Mouse (Mus musculus) intestine, embryonic 14.5 days (tissue): Measurements from ENCODE around the gene Pole. TPM values are rescaled to one million over a fixed set of nuclear protein-coding genes. Genes with fewer than 3 reads are reported as not detected.

ENCODE experiments used
- ATAC-seq: fragments of 200-750 bp; cut with Nextera tagmentation; replicated peaks from 2 replicates; pipeline ENCODE4 v1.8.0; 2017; ENCODE audit warnings: low read depth, moderate number of reproducible peaks, moderate TSS enrichment, moderate library complexity; ENCODE audit not compliant: low FRiP score, low TSS enrichment
- DNase-seq: peaks from one replicate; pipeline ENCODE4 v3.0.0-alpha.2; 2018; ENCODE audit warnings: low spot score
- H3K27ac ChIP-seq: fragments of 300-500 bp; sonication (generic); 2 replicates; pipeline ENCODE4 v1.5.1; 2014; ENCODE audit warnings: low read depth, mild to moderate bottlenecking, control low read depth
- H3K27me3 ChIP-seq: fragments of 300-500 bp; sonication (generic); replicated peaks from 2 replicates; pipeline ENCODE4 v1.6.1; 2014; ENCODE audit warnings: low read length, control low read depth; ENCODE audit not compliant: control insufficient read depth, insufficient read depth
- H3K36me3 ChIP-seq: fragments of 300-500 bp; sonication (generic); 2 replicates; pipeline ENCODE4 v1.6.1; 2014; ENCODE audit warnings: low read length, control low read depth; ENCODE audit not compliant: control insufficient read depth, insufficient read depth
- H3K4me1 ChIP-seq: fragments of 300-500 bp; sonication (generic); replicated peaks from 2 replicates; pipeline ENCODE4 v1.6.1; 2014; ENCODE audit warnings: low read length, control low read depth, mixed read lengths; ENCODE audit not compliant: control insufficient read depth, insufficient read depth
- H3K4me2 ChIP-seq: fragments of 300-500 bp; sonication (generic); 2 replicates; pipeline ENCODE4 v1.6.1; 2014; ENCODE audit warnings: low read length
- H3K4me3 ChIP-seq: fragments of 300-500 bp; sonication (generic); 2 replicates; pipeline ENCODE4 v1.5.1; 2014; ENCODE audit warnings: low read depth, low read length, control low read depth, mixed read lengths
- H3K9ac ChIP-seq: fragments of 300-500 bp; sonication (generic); 2 replicates; pipeline ENCODE4 v1.6.1; 2014; ENCODE audit warnings: mild to moderate bottlenecking, low read length
- H3K9me3 ChIP-seq: fragments of 300-500 bp; sonication (generic); 2 replicates; pipeline ENCODE4 v1.6.1; 2016; ENCODE audit warnings: low read length, control low read depth; ENCODE audit not compliant: control insufficient read depth
- WGBS: fragments of 180-500 bp; shearing (Covaris S2); extraction: QIAGEN DNeasy Blood & Tissue Kit; methylation state at CpG from one replicate; pipeline ENCODE4 v1.1.7; 2014; 5-methylcytosine and 5-hydroxymethylcytosine counted together
- polyA plus RNA-seq: library from polyadenylated mRNA; unstranded; fragments of >200 nt; fragmentation: Nextera tagmentation; extraction: Ambion mirVana; gene quantifications from 2 replicates; pipeline ENCODE4 v1.2.1, GENCODE M21; 2014

Pole gene
- polyA plus RNA-seq, 1 experiment from 2014 or later, result 33.3 TPM

DNA sequence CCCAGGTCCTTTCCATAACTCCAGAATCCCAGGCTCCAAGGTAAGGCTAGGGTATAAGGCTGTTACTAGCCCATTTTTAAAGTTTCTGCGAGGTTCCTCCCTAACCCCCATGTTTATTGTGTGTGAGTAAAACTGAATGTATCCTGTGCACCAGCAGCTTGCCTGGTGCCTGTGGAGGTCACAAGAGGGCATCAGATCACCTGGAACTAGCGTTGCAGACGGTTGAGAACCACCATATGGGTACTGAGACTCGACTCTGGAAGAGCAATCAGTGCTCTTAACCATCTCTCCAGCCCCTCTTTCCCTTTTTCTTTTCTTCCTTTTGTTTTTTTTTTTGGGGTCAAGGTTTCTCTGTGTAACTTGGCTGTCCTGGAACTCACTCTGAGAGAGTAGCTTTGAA is 93.7 kb downstream of the Pole start:
- H3K4me1 ChIP-seq, result no peaks in the 10 kb centered on the region
- no peaks in the 10 kb centered on the region for H3K27me3 ChIP-seq
- ATAC-seq (no peak), DNase-seq (no peak)
- H3K36me3 ChIP-seq, result peaks cover 13% of the 10 kb centered on the region; the same call in 1 of the 2 replicates
- 84% methylated on average over 4 of the region's 4 CpGs for WGBS
- H3K4me3 ChIP-seq, result no peak overlapping the region
- H3K9me3 ChIP-seq, result no peaks in the 10 kb centered on the region
- no peak overlapping the region for H3K4me2 ChIP-seq
- H3K27ac ChIP-seq, result no peak overlapping the region
- no peak overlapping the region for H3K9ac ChIP-seq

DNA sequence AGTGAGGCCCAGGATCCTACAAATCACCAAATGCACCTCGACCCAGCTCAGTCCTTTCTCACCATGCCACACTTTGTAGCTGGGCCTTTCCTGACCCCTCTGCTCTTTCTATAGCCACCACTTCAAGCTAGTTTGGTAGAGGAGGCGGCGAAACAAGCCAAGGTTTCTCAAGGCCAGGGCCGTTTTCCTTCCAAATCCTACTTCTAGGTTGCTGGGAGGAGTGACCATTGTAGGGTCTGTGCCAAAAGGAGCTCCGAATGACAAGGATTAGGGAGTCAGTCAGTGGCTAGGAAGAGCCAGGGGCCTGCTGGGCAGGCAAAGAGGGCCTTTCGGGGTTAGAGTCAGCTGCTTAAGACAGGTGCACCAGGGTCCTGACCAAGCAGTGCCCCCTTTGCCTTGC is 98.4 kb downstream of the Pole start:
- DNase-seq (no peak), ATAC-seq (no peak)
- Histone ChIP-seq H3K27ac (no peak overlapping the region), H3K27me3 (0 out of 2 replicates have a peak, but pooled peaks cover 4% of the 10 kb centered on the region), H3K4me2 (no peak overlapping the region), H3K36me3 (no peaks in the 10 kb centered on the region; the same call in 1 of the 2 replicates), H3K4me3 (no peak overlapping the region), H3K9ac (no peak overlapping the region), H3K9me3 (no peaks in the 10 kb centered on the region), H3K4me1 (peaks cover 10% of the 10 kb centered on the region; the same call in 1 of the 2 replicates)
- WGBS, result 80% methylated on average over 6 of the region's 6 CpGs

DNA sequence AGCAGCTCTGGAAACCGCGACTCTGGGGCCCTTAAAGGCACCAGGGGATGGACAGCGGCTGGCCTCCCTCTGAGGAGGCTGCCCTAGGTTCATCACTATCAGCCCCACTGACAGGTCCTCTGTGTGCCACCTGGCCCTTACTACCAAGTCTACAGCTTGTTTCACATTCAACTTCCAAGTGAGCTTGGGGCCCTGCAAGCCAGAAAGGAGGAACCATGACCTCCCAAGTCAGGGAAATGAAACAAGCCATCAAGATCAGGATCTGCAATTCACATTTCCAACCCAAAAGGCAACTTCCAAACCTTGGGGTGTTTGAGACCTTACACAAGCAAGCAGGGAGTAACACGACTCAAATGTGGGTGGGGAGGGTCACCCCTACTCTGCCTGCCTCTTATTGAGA is 99.2 kb downstream of the Pole start:
- H3K9me3 ChIP-seq, result no peaks in the 10 kb centered on the region
- no peak overlapping the region for H3K4me3 ChIP-seq
- DNase-seq (no peak), ATAC-seq (no peak)
- H3K27ac ChIP-seq, result no peak overlapping the region
- H3K4me1 ChIP-seq, result peaks cover 10% of the 10 kb centered on the region; the same call in 1 of the 2 replicates
- WGBS, result 60% methylated on average over 4 of the region's 4 CpGs
- no peaks in the 10 kb centered on the region for H3K36me3 ChIP-seq
- H3K27me3 ChIP-seq, result 0 out of 2 replicates have a peak, but pooled peaks cover 4% of the 10 kb centered on the region
- H3K9ac ChIP-seq, result no peak overlapping the region
- H3K4me2 ChIP-seq, result 0 out of 2 replicates have a peak overlapping the region, but pooled peaks have one; percentile 69

DNA sequence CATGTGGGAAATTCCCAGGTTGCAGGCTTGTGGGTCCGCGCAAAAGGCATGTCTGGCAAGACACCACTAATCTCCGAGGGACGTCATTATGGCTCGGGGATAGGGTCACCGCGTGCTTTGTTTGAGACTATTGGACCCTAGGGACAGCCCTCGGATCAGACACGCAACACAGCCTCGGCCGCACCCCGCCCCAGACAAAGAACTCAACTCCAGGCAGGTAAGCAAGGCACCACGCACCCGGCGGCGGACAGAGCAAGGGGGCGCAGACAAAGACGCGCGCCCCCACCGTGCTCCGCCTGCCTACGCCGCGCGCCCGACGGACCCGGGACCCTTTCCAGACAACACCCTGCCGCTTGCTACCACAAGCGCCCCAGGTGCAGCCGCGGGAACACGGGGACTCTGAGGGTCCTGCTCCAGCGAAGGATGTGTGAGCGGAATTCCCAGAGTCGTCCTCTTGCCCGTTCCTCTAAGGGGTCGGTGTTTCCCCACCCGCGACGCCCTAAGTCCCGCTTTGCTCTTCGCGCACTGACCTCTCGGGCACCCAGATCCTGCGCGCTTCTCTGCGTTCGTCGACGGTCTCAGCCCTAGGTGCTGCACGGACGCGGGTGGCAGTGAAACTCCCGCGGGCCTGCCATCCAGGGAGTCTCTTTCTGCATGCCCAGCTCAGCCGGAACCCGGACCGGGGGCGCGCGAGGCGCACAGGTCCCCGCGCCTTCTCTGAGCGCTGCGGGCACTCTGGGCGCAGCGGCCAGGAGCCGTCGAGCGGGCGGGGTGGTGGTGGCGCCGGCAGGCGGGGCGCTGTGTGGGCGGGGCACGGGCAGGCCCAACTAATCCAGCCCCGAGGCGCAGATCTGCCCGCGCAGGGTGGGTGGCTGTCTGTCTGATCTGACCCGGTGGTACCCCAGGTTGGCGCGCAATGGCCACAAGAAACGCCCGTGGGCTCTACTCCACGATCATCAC is 100.5 kb downstream of the Pole start:
- DNase-seq (peak; percentile 81), ATAC-seq (peak; percentile 91)
- H3K9me3 ChIP-seq, result no peaks in the 10 kb centered on the region
- 0 out of 2 replicates have a peak, but pooled peaks cover 4% of the 10 kb centered on the region for H3K27me3 ChIP-seq
- H3K4me1 ChIP-seq, result peaks cover 10% of the 10 kb centered on the region; the same call in 1 of the 2 replicates
- WGBS, result 1% methylated on average over 87 of the region's 90 CpGs
- peak overlapping the region; percentile 69 for H3K4me2 ChIP-seq
- no peak overlapping the region for H3K27ac ChIP-seq
- H3K4me3 ChIP-seq, result peak overlapping the region; percentile 67
- no peaks in the 10 kb centered on the region for H3K36me3 ChIP-seq
- peak overlapping the region; percentile 45 for H3K9ac ChIP-seq

Other genes with a start within 250 kb of the Pole start
- gene Gm17655, start 213.8 kb upstream of the Pole start, polyA plus RNA-seq, result 3.0 TPM in 2 replicates
- 0.69 and 1.1 TPM in 2 replicates for gene Gm35315, start 191.9 kb upstream of the Pole start, polyA plus RNA-seq
- 0.74 and 0.86 TPM in 2 replicates for gene Plcxd1, start 186.3 kb upstream of the Pole start, polyA plus RNA-seq
- gene Gtpbp6, start 178.1 kb upstream of the Pole start, polyA plus RNA-seq, result 29.3 and 31.0 TPM in 2 replicates
- gene Zfp605, start 176.2 kb upstream of the Pole start, polyA plus RNA-seq, result 3.5 and 5.1 TPM in 2 replicates
- gene Chfr, start 150.5 kb upstream of the Pole start, polyA plus RNA-seq, result 35.7 and 41.1 TPM in 2 replicates
- gene Golga3, start 109.6 kb upstream of the Pole start, polyA plus RNA-seq, result 19.5 and 21.9 TPM in 2 replicates
- 30.6 and 32.6 TPM in 2 replicates for gene Ankle2, start 55.3 kb upstream of the Pole start, polyA plus RNA-seq
- gene Pgam5, start 16.4 kb upstream of the Pole start, polyA plus RNA-seq, result 71.6 and 76.9 TPM in 2 replicates
- 7.2 and 9.0 TPM in 2 replicates for gene Pxmp2, start 120 bp upstream of the Pole start, polyA plus RNA-seq
- 0.77 and 1.1 TPM in 2 replicates for gene P2rx2, start 56.9 kb downstream of the Pole start, polyA plus RNA-seq
- gene Lrcol1, start 58.4 kb downstream of the Pole start, polyA plus RNA-seq, result not detected in 2 replicates
- 9.4 and 13.3 TPM in 2 replicates for gene Fbrsl1, start 162.2 kb downstream of the Pole start, polyA plus RNA-seq